Mouse (Mus musculus): ENCODE measurements around the gene Rec8. TPM values are rescaled to one million over a fixed set of nuclear protein-coding genes. Genes with fewer than 3 reads are reported as not detected.

The Rec8 gene
- polyA plus RNA-seq, 1 experiment from 2014 or later: 7.8 TPM

Other genes starting within 250 kb of the Rec8 start
- gene Dhrs4, start 139.3 kb upstream of the Rec8 start, polyA plus RNA-seq (2016; fragmentation: Nextera tagmentation; extraction: Ambion mirVana): 88.7 and 92.1 TPM in 2 replicates
- 6.2 TPM in 2 replicates for gene Carmil3, start 127.4 kb upstream of the Rec8 start, polyA plus RNA-seq (2016; fragmentation: Nextera tagmentation; extraction: Ambion mirVana)
- gene Cpne6, start 107.6 kb upstream of the Rec8 start, polyA plus RNA-seq (2016; fragmentation: Nextera tagmentation; extraction: Ambion mirVana): 0.55 and 0.90 TPM in 2 replicates
- gene Nrl, start 93.1 kb upstream of the Rec8 start, polyA plus RNA-seq (2016; fragmentation: Nextera tagmentation; extraction: Ambion mirVana): 0.11 TPM in 1 of 2 replicates, not detected in the other
- gene Pck2, start 77.8 kb upstream of the Rec8 start, polyA plus RNA-seq (2016; fragmentation: Nextera tagmentation; extraction: Ambion mirVana): 35.2 and 36.1 TPM in 2 replicates
- 71.3 and 78.4 TPM in 2 replicates for gene Dcaf11, start 58.0 kb upstream of the Rec8 start, polyA plus RNA-seq (2016; fragmentation: Nextera tagmentation; extraction: Ambion mirVana)
- gene A730061H03Rik, start 57.6 kb upstream of the Rec8 start, polyA plus RNA-seq (2016; fragmentation: Nextera tagmentation; extraction: Ambion mirVana): not detected in 2 replicates
- gene Fitm1, start 42.4 kb upstream of the Rec8 start, polyA plus RNA-seq (2016; fragmentation: Nextera tagmentation; extraction: Ambion mirVana): 8.7 and 9.1 TPM in 2 replicates
- 131 and 143 TPM in 2 replicates for gene Psme1, start 39.9 kb upstream of the Rec8 start, polyA plus RNA-seq (2016; fragmentation: Nextera tagmentation; extraction: Ambion mirVana)
- gene Emc9, start 32.7 kb upstream of the Rec8 start, polyA plus RNA-seq (2016; fragmentation: Nextera tagmentation; extraction: Ambion mirVana): 4.6 and 4.9 TPM in 2 replicates
- 247 and 255 TPM in 2 replicates for gene Psme2, start 26.9 kb upstream of the Rec8 start, polyA plus RNA-seq (2016; fragmentation: Nextera tagmentation; extraction: Ambion mirVana)
- 20.6 and 25.4 TPM in 2 replicates for gene Rnf31, start 26.3 kb upstream of the Rec8 start, polyA plus RNA-seq (2016; fragmentation: Nextera tagmentation; extraction: Ambion mirVana)
- gene Irf9, start 14.5 kb upstream of the Rec8 start, polyA plus RNA-seq (2016; fragmentation: Nextera tagmentation; extraction: Ambion mirVana): 9.5 and 10.6 TPM in 2 replicates
- 99.8 and 117 TPM in 2 replicates for gene Ipo4, start 17.9 kb downstream of the Rec8 start, polyA plus RNA-seq (2016; fragmentation: Nextera tagmentation; extraction: Ambion mirVana)
- gene Gm49378, start 19.9 kb downstream of the Rec8 start, polyA plus RNA-seq (2016; fragmentation: Nextera tagmentation; extraction: Ambion mirVana): 0.87 and 3.0 TPM in 2 replicates
- gene Tm9sf1, start 25.8 kb downstream of the Rec8 start, polyA plus RNA-seq (2016; fragmentation: Nextera tagmentation; extraction: Ambion mirVana): 102 TPM in 2 replicates
- 0.55 and 0.97 TPM in 2 replicates for gene Tssk4, start 32.1 kb downstream of the Rec8 start, polyA plus RNA-seq (2016; fragmentation: Nextera tagmentation; extraction: Ambion mirVana)
- gene Mdp1, start 42.5 kb downstream of the Rec8 start, polyA plus RNA-seq (2016; fragmentation: Nextera tagmentation; extraction: Ambion mirVana): 64.9 and 66.4 TPM in 2 replicates
- gene Gmpr2, start 53.9 kb downstream of the Rec8 start, polyA plus RNA-seq (2016; fragmentation: Nextera tagmentation; extraction: Ambion mirVana): 74.7 and 78.3 TPM in 2 replicates
- 585 and 596 TPM in 2 replicates for gene Nedd8, start 54.1 kb downstream of the Rec8 start, polyA plus RNA-seq (2016; fragmentation: Nextera tagmentation; extraction: Ambion mirVana)
- gene Tinf2, start 63.8 kb downstream of the Rec8 start, polyA plus RNA-seq (2016; fragmentation: Nextera tagmentation; extraction: Ambion mirVana): 54.1 and 54.2 TPM in 2 replicates
- 1.6 and 1.7 TPM in 2 replicates for gene Tgm1, start 95.9 kb downstream of the Rec8 start, polyA plus RNA-seq (2016; fragmentation: Nextera tagmentation; extraction: Ambion mirVana)
- 27.8 and 30.3 TPM in 2 replicates for gene Rabggta, start 104.2 kb downstream of the Rec8 start, polyA plus RNA-seq (2016; fragmentation: Nextera tagmentation; extraction: Ambion mirVana)
- 81.5 and 86.7 TPM in 2 replicates for gene Dhrs1, start 127.7 kb downstream of the Rec8 start, polyA plus RNA-seq (2016; fragmentation: Nextera tagmentation; extraction: Ambion mirVana)
- 51.0 and 57.3 TPM in 2 replicates for gene Nop9, start 127.7 kb downstream of the Rec8 start, polyA plus RNA-seq (2016; fragmentation: Nextera tagmentation; extraction: Ambion mirVana)
- 0.19 and 0.50 TPM in 2 replicates for gene Cideb, start 140.4 kb downstream of the Rec8 start, polyA plus RNA-seq (2016; fragmentation: Nextera tagmentation; extraction: Ambion mirVana)
- gene Ltb4r2, start 143.4 kb downstream of the Rec8 start, polyA plus RNA-seq (2016; fragmentation: Nextera tagmentation; extraction: Ambion mirVana): 0.55 and 0.60 TPM in 2 replicates
- gene Ltb4r1, start 147.9 kb downstream of the Rec8 start, polyA plus RNA-seq (2016; fragmentation: Nextera tagmentation; extraction: Ambion mirVana): 0.48 and 0.60 TPM in 2 replicates
- 21.3 and 24.2 TPM in 2 replicates for gene Adcy4, start 166.1 kb downstream of the Rec8 start, polyA plus RNA-seq (2016; fragmentation: Nextera tagmentation; extraction: Ambion mirVana)
- 45.5 and 50.3 TPM in 2 replicates for gene Ripk3, start 170.8 kb downstream of the Rec8 start, polyA plus RNA-seq (2016; fragmentation: Nextera tagmentation; extraction: Ambion mirVana)
- gene Nfatc4, start 205.1 kb downstream of the Rec8 start, polyA plus RNA-seq (2016; fragmentation: Nextera tagmentation; extraction: Ambion mirVana): 154 and 161 TPM in 2 replicates
- 41.4 and 41.7 TPM in 2 replicates for gene Nynrin, start 236.0 kb downstream of the Rec8 start, polyA plus RNA-seq (2016; fragmentation: Nextera tagmentation; extraction: Ambion mirVana)